Mouse (Mus musculus) thymus, postnatal 25 days (tissue): ENCODE results near the gene Mindy1.
A peak's percentile ranks its signal among the peaks of the same experiment; 100 is the strongest.

Experiments used
- DNase-seq: peaks from one replicate; pipeline ENCODE4 v3.0.0; 2022

The Mindy1 gene

DNA sequence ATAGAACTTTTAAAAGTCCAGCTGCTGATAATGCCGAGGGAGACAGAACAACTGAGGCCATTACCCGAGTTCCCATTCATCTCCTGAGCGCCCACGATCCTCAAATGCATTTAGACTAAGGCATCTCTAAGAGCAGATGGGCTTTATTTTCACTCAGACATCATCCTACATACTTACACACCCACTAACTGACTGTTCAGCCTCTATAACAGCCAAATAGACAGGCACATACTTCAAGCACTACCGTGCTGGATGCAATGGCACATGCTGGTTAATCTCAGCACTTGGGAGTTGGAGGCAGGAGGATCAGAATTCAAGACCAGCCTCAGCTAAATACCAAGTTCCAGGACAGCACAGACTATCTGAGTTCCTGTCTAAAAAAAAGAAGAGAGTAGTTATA, 11.4 kb upstream of the Mindy1 start:
- no peak for DNase-seq

DNA sequence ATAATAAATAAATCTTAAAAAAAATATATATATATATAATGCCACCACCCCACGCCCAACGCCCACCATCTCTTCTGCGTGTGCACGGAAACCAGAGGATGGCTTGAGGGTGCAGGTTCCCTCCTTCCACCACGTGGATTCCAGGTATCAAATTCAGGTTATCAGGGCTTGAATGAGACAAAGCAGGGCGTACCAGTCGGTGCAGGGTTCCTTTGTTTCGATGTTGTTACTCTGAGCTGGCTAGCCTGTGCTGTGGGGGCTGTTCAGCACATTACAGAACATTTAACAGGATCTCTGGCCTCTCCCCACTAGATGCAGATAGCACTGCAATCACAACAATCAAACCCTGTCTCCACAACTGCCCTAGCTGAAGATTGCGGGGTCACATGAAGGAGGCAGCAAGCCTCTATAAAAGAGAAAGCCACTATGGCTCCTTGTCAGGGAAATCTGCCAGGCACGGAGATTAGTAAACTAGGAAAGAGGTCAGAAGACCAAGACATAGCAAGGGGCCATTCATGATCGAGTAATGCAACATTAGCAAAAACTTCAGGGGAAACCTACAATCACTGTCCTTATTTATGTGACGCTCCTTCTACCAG, 10.3 kb upstream of the Mindy1 start:
- DNase-seq, result no peak

- no peak for DNase-seq
Observed at GRCm38 (mm10) chr3:95273471-95273870, 7.7 kb upstream of the Mindy1 start.

DNA sequence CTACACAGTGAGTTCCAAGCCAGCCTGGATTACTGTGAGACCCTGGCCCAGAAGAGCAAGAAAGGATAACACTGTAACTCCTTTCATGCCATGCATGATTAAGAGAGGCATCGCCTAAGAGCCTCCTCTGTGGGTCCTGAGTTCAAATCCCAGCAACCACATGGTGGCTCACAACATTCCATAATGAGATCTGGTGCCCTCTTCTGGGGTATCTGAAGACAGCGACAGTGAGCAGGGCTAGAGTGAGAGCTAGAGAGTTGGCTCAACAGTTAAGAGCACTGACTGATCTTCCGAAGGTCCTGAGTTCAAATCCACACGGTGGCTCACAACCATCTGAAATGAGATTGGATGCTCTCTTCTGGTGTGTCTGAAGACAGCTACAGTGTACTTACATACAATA, 6.7 kb upstream of the Mindy1 start:
- no peak for DNase-seq

DNA sequence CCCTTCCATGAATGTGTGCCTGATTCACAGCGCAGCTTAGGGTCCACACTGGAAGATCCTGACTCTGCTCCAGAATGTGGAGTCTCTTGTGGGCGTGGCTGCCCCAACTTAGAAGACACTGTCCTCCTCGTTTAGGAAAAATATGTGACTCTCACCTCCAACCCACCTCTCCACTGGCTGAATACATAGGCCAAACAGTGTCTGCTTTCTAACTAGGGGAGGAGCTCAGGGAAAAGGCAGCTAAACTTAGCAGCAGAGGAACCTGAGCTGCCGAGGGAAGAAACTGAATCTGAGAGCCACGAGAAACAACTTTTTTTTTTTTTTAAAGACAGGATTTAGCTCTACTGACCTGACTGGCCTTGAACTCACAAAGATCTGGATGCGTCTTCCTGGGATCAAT, 6.0 kb upstream of the Mindy1 start:
- DNase-seq, result no peak

- DNase-seq, result no peak
Observed at GRCm38 (mm10) chr3:95276428-95276934, 4.7 kb upstream of the Mindy1 start.

DNA sequence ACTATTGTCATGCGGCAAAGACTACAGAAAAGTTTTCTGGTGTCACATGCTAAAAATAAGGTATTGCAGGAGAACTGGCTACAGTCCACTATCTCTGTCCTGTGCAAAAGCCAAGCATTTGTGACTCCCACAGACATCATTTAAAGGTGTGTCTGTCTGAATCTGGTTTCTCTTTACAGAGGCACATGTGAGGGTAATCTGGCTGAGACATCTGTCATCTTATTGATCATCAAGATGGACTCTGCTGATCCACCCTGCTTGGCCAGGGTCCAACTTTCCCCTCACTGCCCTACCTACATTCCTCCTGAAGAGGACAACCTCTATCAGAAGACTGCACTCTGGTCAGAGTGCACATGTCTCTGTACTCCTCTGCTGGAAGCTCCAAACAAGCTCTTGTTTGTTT, 4.0 kb upstream of the Mindy1 start:
- no peak for DNase-seq

DNA sequence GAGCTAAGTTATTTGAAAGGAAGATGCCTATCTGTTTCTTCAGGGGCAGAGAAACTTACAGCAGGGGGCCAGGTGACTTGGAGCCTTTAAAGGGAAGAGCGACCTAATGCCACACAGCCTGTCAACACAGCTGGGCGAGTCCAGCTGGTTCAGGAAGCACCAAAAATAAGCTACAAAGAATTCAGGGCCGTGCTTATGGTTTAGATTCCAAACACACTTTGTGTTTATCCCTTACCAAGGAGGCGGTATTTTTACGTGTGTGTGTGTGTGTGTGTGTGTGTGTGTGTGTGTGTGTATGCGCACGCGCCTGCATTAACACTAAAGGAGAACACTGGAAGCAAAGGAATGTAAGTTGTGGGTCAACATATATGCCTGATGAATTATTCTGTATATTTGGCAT, 398 bp upstream of the Mindy1 start:
- no peak for DNase-seq

- peak; percentile 67 for DNase-seq
Observed at GRCm38 (mm10) chr3:95282381-95282864, 1.3 kb downstream of the Mindy1 start.

GRCm38 (mm10) chr3:95282865-95283588, 1.9 kb downstream of the Mindy1 start:
- DNase-seq, result peak; percentile 64

- no peak for DNase-seq
Observed at GRCm38 (mm10) chr3:95283589-95283941, 2.4 kb downstream of the Mindy1 start.

- DNase-seq, result no peak
Observed at GRCm38 (mm10) chr3:95284062-95284461, 2.9 kb downstream of the Mindy1 start.

- DNase-seq, result no peak
Observed at GRCm38 (mm10) chr3:95284501-95285281, 3.5 kb downstream of the Mindy1 start.

GRCm38 (mm10) chr3:95285390-95285789, 4.2 kb downstream of the Mindy1 start:
- no peak for DNase-seq

DNA sequence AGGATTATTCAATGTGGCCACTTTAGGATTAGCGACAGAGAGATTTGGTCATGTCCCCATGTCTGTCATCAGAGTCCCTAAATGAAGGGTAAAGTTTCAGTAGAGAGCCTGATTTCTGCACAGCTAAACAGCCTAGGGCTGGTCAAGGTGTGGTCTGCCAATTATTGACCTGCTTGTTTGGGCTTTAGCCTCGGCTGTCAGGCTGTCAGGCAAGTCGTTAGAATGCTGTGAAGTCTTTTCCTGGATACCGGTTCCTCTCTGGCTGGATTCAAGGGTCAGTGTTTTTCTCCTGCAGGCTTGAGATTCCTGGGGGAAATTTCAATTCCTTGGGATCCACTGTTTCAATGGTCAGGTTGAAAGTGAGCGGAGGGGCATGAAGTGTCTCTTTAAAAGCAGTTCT, 4.9 kb downstream of the Mindy1 start:
- DNase-seq, result no peak

DNA sequence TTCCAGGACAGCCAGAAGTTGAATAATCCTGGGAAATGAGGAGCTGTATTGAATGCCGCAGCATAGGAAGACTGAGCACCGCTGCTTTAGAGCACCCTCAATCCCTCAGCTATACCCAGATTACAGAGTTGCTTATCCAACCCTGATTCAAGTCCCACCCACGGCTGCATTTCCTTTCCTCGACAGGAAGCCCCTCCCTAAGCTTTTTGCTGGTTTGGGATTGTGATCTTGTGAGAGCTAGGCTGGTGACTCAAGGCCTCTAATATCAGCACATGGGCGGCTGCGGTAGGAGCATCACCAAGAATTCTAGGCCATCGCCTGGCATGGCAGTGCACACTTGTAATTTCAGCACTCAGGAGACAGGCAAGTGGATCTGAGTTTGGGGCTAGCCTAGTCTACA, 5.4 kb downstream of the Mindy1 start:
- DNase-seq, result no peak

GRCm38 (mm10) chr3:95287541-95287940, 6.4 kb downstream of the Mindy1 start:
- DNase-seq, result no peak

DNA sequence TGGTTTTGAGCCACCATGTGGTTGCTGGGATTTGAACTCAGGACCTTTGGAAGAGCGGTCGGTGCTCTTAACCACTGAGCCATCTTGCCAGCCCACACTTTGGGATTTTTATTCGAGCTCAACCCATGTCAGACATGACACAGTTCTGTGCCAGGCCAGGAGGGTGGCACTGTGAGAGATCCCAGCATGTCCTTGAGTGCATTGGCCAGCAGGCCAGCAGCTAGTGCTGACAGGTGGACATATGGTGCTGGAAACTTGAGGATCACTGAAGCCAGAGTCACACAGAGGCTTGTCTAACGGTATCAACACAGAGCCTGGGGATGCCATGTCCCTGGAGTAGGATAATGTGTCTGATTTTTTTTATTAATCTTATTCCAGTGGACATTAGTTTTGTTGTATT, 8.3 kb downstream of the Mindy1 start:
- no peak for DNase-seq

DNA sequence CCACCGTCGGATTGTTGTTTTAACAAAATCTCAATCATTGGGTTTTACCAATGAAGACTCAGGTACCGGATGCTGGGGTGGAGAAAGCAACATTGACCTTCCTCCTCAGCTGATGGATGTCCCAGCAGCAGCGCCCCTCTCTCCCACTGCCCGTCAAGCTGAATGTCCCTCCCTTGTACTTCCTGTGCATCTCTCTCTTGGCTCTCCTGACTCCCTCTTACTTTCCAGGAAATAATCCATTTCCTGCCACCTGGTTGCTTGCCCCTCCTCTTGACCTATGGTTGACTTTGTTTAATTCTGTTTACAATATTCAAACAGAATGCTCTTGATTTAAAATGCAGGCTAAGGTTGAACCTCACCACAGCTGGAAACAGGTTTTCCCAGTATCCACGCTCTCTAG, 9.0 kb downstream of the Mindy1 start:
- no peak for DNase-seq

GRCm38 (mm10) chr3:95291041-95291440, 9.9 kb downstream of the Mindy1 start:
- DNase-seq, result no peak

GRCm38 (mm10) chr3:95292899-95293298, 11.8 kb downstream of the Mindy1 start:
- no peak for DNase-seq

GRCm38 (mm10) chr3:95293537-95293936, 12.4 kb downstream of the Mindy1 start:
- DNase-seq, result no peak

- DNase-seq, result no peak
Observed at GRCm38 (mm10) chr3:95294316-95294715, 13.2 kb downstream of the Mindy1 start.

DNA sequence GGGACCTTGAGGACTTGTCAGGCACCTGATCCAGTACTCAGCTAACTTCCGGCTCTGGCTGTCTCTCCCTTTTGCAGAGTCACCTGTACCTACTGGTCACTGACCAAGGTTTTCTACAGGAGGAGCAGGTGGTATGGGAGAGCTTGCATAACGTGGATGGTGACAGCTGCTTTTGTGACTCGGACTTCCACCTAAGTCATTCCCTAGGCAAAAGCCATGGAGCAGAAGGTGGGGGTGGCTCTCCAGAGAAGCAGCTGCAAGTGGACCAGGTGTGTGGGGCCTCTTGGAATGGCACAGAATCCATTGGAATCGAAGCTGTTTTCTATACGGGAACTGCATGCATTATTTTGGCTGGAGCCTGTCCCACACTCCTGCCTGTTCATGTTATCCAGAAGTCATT, 13.6 kb downstream of the Mindy1 start:
- DNase-seq, result no peak
